ENCODE assay signal across 7 mouse cellular contexts in genomic region chr8:104631975-104632374, GRCm38 (mm10). TPM values are rescaled to one million over a fixed set of nuclear protein-coding genes. Genes with fewer than 3 reads are reported as not detected.
A peak's percentile ranks its signal among the peaks of the same experiment; 100 is the strongest.
DNase-seq lines count a peak whose midpoint lies in the region; ATAC-seq lines count a peak whose summit lies in the region.

No protein-coding gene starts in this region.

- DNase-seq in lung, postnatal 4 days: peak; percentile 7 to 21
- DNase-seq in lung, postnatal 25 days (ENCODE audit: low spot score): no peak
- no peak for DNase-seq in embryo, embryonic 10 days (ENCODE audit: low spot score)
- DNase-seq in urinary bladder, postnatal 10 days (ENCODE audit: low spot score): no peak

- H3K4me3 ChIP-seq in heart, embryonic 15.5 days: peak overlapping the region; percentile 75

- ATAC-seq in common myeloid progenitor, adult 5-6 weeks (replicated peaks; ENCODE audit: low read depth, poor library complexity, severe bottlenecking): peak; percentile 27
- ATAC-seq in heart, embryonic 15.5 days (replicated peaks; ENCODE audit: insufficient number of reproducible peaks, insufficient read depth, low FRiP score, low read depth): no peak
- 0 out of 2 replicates have a peak, but pooled peaks have one; percentile 3 for ATAC-seq in megakaryocyte progenitor cell, adult 5-6 weeks (replicated peaks; ENCODE audit: poor library complexity)

- WGBS in heart, embryonic 15.5 days: 23% methylated on average over 5 of the region's 5 CpGs

- H3K4me2 ChIP-seq in heart, embryonic 15.5 days: peak overlapping the region; percentile 65

- H3K36me3 ChIP-seq in heart, embryonic 15.5 days: peaks cover 23% of the 10 kb centered on the region; the same call in 1 of the 2 replicates

- H3K27ac ChIP-seq in heart, embryonic 15.5 days: peak overlapping the region; percentile 95

- peak overlapping the region; percentile 82 for H3K9ac ChIP-seq in heart, embryonic 15.5 days

- H3K4me1 ChIP-seq in heart, embryonic 15.5 days (replicated peaks): peaks cover 48% of the 10 kb centered on the region

- H3K9me3 ChIP-seq in heart, embryonic 15.5 days (replicated peaks): no peaks in the 10 kb centered on the region

- no peaks in the 10 kb centered on the region for H3K27me3 ChIP-seq in heart, embryonic 15.5 days

RNA-seq across cellular contexts. Expression of gene Rrad, which starts 0.8 kb away (rescaled TPM):
- total RNA-seq in common myeloid progenitor, adult 5-6 weeks (2017): 3.1 and 4.8 TPM in 2 replicates
- 272 and 277 TPM in 2 replicates for polyA plus RNA-seq in heart, embryonic 15.5 days (2015; fragmentation: Nextera tagmentation; extraction: Ambion mirVana)
- 0.76 and 1.2 TPM in 2 replicates for total RNA-seq in megakaryocyte progenitor cell, adult 5-6 weeks (2015)
- 1.5 and 1.9 TPM in 2 replicates for total RNA-seq in megakaryocyte progenitor cell, adult 5-6 weeks (2017)

RNA-seq across cellular contexts. Expression of gene Cdh16, which starts 7.8 kb away (rescaled TPM):
- total RNA-seq in common myeloid progenitor, adult 5-6 weeks (2017): not detected in 2 replicates
- polyA plus RNA-seq in heart, embryonic 15.5 days (2015; fragmentation: Nextera tagmentation; extraction: Ambion mirVana): 17.7 and 20.2 TPM in 2 replicates
- not detected in 2 replicates for total RNA-seq in megakaryocyte progenitor cell, adult 5-6 weeks (2015)
- total RNA-seq in megakaryocyte progenitor cell, adult 5-6 weeks (2017): not detected in 2 replicates

RNA-seq across cellular contexts. Expression of gene Ciao2b, which starts 9.8 kb away (rescaled TPM):
- total RNA-seq in common myeloid progenitor, adult 5-6 weeks (2017): 25.8 and 28.0 TPM in 2 replicates
- 158 and 190 TPM in 2 replicates for polyA plus RNA-seq in heart, embryonic 15.5 days (2015; fragmentation: Nextera tagmentation; extraction: Ambion mirVana)
- total RNA-seq in megakaryocyte progenitor cell, adult 5-6 weeks (2015): 12.0 and 15.7 TPM in 2 replicates
- 20.7 and 22.1 TPM in 2 replicates for total RNA-seq in megakaryocyte progenitor cell, adult 5-6 weeks (2017)

RNA-seq across cellular contexts. Expression of gene Pdp2, which starts 40.7 kb away (rescaled TPM):
- total RNA-seq in common myeloid progenitor, adult 5-6 weeks (2017): 9.8 and 12.4 TPM in 2 replicates
- polyA plus RNA-seq in heart, embryonic 15.5 days (2015; fragmentation: Nextera tagmentation; extraction: Ambion mirVana): 5.8 and 7.3 TPM in 2 replicates
- 8.8 and 9.3 TPM in 2 replicates for total RNA-seq in megakaryocyte progenitor cell, adult 5-6 weeks (2015)
- total RNA-seq in megakaryocyte progenitor cell, adult 5-6 weeks (2017): 7.2 and 9.2 TPM in 2 replicates

Comparison
In these comparisons a context has a peak if more than half of its experiments do, and no peak if none do; other contexts are left out.
1. DNase-seq: peak in lung, postnatal 4 days (2 of 2); none in lung, postnatal 25 days (single experiment), embryo, embryonic 10 days (single experiment) and urinary bladder, postnatal 10 days (single experiment).